Mouse (Mus musculus) heart, embryonic 10.5 days (tissue): Measurements from ENCODE around the gene Atxn7l2. TPM values are rescaled to one million over a fixed set of nuclear protein-coding genes. Genes with fewer than 3 reads are reported as not detected.
"Not testable (repeated sequence)": the region's sequence is repeated elsewhere in the genome, so short reads cannot be mapped to it uniquely, and the experiment has no call there.

ENCODE experiments used
- DNase-seq: peaks from one replicate; pipeline ENCODE4 v3.0.0-alpha.2; 2017; ENCODE audit warnings: low spot score
- H3K27ac ChIP-seq: fragments of 300-500 bp; sonication (generic); 2 replicates; pipeline ENCODE4 v1.5.1; 2016; ENCODE audit warnings: mild to moderate bottlenecking
- H3K27me3 ChIP-seq: fragments of 300-500 bp; sonication (generic); 2 replicates; pipeline ENCODE4 v1.6.1; 2016; ENCODE audit warnings: mild to moderate bottlenecking; ENCODE audit not compliant: poor library complexity, insufficient read depth, severe bottlenecking
- H3K36me3 ChIP-seq: fragments of 300-500 bp; sonication (generic); 2 replicates; pipeline ENCODE4 v1.6.1; 2016; ENCODE audit warnings: mild to moderate bottlenecking, moderate library complexity
- H3K4me1 ChIP-seq: fragments of 300-500 bp; sonication (generic); 2 replicates; pipeline ENCODE4 v1.6.1; 2016; ENCODE audit warnings: mild to moderate bottlenecking
- H3K4me3 ChIP-seq: fragments of 300-500 bp; sonication (generic); 2 replicates; pipeline ENCODE4 v1.5.1; 2016; ENCODE audit warnings: mild to moderate bottlenecking, moderate library complexity
- H3K9me3 ChIP-seq: fragments of 300-500 bp; sonication (generic); 2 replicates; pipeline ENCODE4 v1.6.1; 2016; ENCODE audit warnings: mild to moderate bottlenecking, moderate library complexity
- WGBS: fragments of 180-500 bp; shearing (Covaris S2); methylation state at CpG from one replicate; pipeline ENCODE4 v1.1.7; 2016; 5-methylcytosine and 5-hydroxymethylcytosine counted together
- polyA plus RNA-seq: library from polyadenylated mRNA; unstranded; fragments of >200 nt; fragmentation: Nextera tagmentation; extraction: Ambion mirVana; gene quantifications from 2 replicates; pipeline ENCODE4 v1.2.1, GENCODE M21; 2016

Gene Atxn7l2
- polyA plus RNA-seq: 9.2 and 11.7 TPM in 2 replicates

GRCm38 (mm10) chr3:108210771-108211139, at the start of gene Atxn7l2:
TSS of gene Atxn7l2 (minus strand) at chr3:108210934.
- WGBS: under 1% methylated on average over 14 of the region's 14 CpGs
- H3K4me1 ChIP-seq: peaks cover 26% of the 10 kb centered on the region
- no peaks in the 10 kb centered on the region for H3K9me3 ChIP-seq
- peak within 1 kb of the TSS; percentile 97 for H3K27ac ChIP-seq
- peak within 1 kb of the TSS; percentile 77 for H3K4me3 ChIP-seq
- H3K27me3 ChIP-seq: 0 out of 2 replicates have a peak, but pooled peaks cover 14% of the 10 kb centered on the region
- H3K36me3 ChIP-seq: peaks cover 27% of the 10 kb centered on the region
- peak; percentile 90 for DNase-seq

- Histone ChIP-seq H3K27me3 (no peaks in the 10 kb centered on the region), H3K4me1 (peaks cover 17% of the 10 kb centered on the region), H3K4me3 (no peak overlapping the region), H3K36me3 (peaks cover 22% of the 10 kb centered on the region), H3K9me3 (no peaks in the 10 kb centered on the region), H3K27ac (no peak overlapping the region)
- WGBS: 65% methylated on average over 3 of the region's 3 CpGs
- DNase-seq: no peak
Measured at GRCm38 (mm10) chr3:108259319-108259718, 48.6 kb upstream of the Atxn7l2 start.

- WGBS: 64% methylated on average over 3 of the region's 3 CpGs
- Histone ChIP-seq H3K9me3 (no peaks in the 10 kb centered on the region), H3K27me3 (no peaks in the 10 kb centered on the region), H3K27ac (peak overlapping the region; percentile 90), H3K4me3 (peak overlapping the region; percentile 99), H3K36me3 (peaks cover 15% of the 10 kb centered on the region), H3K4me1 (peaks cover 17% of the 10 kb centered on the region)
- no peak for DNase-seq
Measured at GRCm38 (mm10) chr3:108257831-108258500, 47.2 kb upstream of the Atxn7l2 start.

GRCm38 (mm10) chr3:108256719-108257637, 46.2 kb upstream of the Atxn7l2 start, which contains the start of gene Psma5:
TSS of gene Psma5 (plus strand) at chr3:108256926.
- peak; percentile 99 for DNase-seq
- WGBS: under 1% methylated on average over 79 of the region's 79 CpGs
- Histone ChIP-seq H3K4me3 (peak within 1 kb of the TSS; percentile 99), H3K27me3 (no peaks in the 10 kb centered on the region), H3K36me3 (peaks cover 9% of the 10 kb centered on the region), H3K27ac (peak within 1 kb of the TSS; percentile 90), H3K9me3 (no peaks in the 10 kb centered on the region), H3K4me1 (peaks cover 17% of the 10 kb centered on the region)

DNA sequence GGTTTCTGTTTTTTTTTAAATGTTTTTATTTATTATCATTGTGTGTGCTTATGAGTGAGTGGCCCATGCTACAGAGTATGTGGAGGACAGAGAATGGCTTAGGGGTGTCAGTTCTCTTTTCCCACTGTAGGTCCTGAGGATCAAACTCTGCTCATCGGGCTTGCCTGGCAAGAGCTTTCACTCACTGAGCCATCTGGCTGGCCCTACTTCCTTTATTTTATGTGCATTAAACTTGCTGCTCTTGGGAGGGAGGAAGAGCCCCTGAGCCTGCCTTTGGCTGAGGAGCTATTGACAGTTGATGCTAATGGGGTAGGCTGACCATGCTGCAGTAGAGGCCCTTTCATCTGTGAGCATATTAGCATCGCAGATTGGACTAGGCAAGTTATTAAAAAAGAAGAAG, 36.1 kb upstream of the Atxn7l2 start:
- Histone ChIP-seq H3K27me3 (no peaks in the 10 kb centered on the region), H3K4me1 (no peaks in the 10 kb centered on the region), H3K36me3 (no peaks in the 10 kb centered on the region), H3K9me3 (no peaks in the 10 kb centered on the region), H3K27ac (no peak overlapping the region), H3K4me3 (no peak overlapping the region)
- no peak for DNase-seq
- 86% methylated on average over 2 of the region's 2 CpGs for WGBS

DNA sequence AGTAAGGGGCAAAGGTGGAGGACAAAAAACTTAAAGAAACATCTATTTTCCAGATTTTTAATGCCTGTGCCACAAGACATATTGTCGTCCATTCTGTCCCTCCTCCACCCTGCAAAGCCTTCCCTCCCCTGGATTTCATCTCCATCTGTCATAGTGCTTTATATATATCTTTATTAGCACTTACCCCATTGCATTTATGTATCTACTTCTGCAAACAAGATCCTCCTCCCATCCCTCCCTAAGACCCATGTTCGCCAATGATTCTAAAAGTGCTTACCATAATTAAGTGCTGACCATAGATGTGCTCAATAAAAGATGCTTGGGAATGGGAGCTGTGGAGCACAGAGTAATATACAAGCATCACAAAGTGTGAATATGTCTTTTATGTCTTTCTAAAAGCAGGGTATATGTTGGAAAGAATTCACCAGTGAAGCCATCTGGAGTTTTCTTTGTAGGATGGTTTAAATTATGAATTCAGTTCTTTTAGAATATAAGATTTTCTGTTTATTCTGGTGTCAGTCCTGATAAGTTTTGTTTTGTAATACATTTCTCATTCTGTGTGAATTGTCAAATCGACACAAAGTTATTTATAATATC, 30.6 kb upstream of the Atxn7l2 start:
- 83% methylated on average over 3 of the region's 3 CpGs for WGBS
- DNase-seq: no peak
- H3K27me3 ChIP-seq: no peaks in the 10 kb centered on the region
- no peak overlapping the region for H3K4me3 ChIP-seq
- H3K9me3 ChIP-seq: no peaks in the 10 kb centered on the region
- H3K36me3 ChIP-seq: no peaks in the 10 kb centered on the region
- no peak overlapping the region for H3K27ac ChIP-seq
- H3K4me1 ChIP-seq: no peaks in the 10 kb centered on the region

GRCm38 (mm10) chr3:108237474-108238102, 26.9 kb upstream of the Atxn7l2 start:
- not testable (repeated sequence) for H3K27me3 ChIP-seq, H3K9me3 ChIP-seq, H3K27ac ChIP-seq, H3K36me3 ChIP-seq, DNase-seq, H3K4me1 ChIP-seq, H3K4me3 ChIP-seq
- 76% methylated on average over 4 of the region's 4 CpGs for WGBS

GRCm38 (mm10) chr3:108231646-108232045, 20.9 kb upstream of the Atxn7l2 start:
- Histone ChIP-seq H3K36me3 (no peaks in the 10 kb centered on the region), H3K9me3 (no peaks in the 10 kb centered on the region), H3K27ac (no peak overlapping the region), H3K4me3 (no peak overlapping the region), H3K4me1 (peaks cover 9% of the 10 kb centered on the region), H3K27me3 (peaks cover 20% of the 10 kb centered on the region)
- no peak for DNase-seq
- WGBS: 77% methylated on average over 4 of the region's 4 CpGs

GRCm38 (mm10) chr3:108227521-108227920, 16.8 kb upstream of the Atxn7l2 start:
- DNase-seq: no peak
- no peak overlapping the region for H3K4me3 ChIP-seq
- 75% methylated on average over 2 of the region's 2 CpGs for WGBS
- H3K27me3 ChIP-seq: peaks cover 60% of the 10 kb centered on the region
- no peaks in the 10 kb centered on the region for H3K36me3 ChIP-seq
- H3K9me3 ChIP-seq: no peaks in the 10 kb centered on the region
- H3K27ac ChIP-seq: no peak overlapping the region
- peaks cover 20% of the 10 kb centered on the region for H3K4me1 ChIP-seq

- Histone ChIP-seq H3K27me3 (peaks cover 67% of the 10 kb centered on the region), H3K36me3 (no peaks in the 10 kb centered on the region), H3K9me3 (no peaks in the 10 kb centered on the region), H3K27ac (peak within 1 kb of the TSS; percentile 36), H3K4me1 (peaks cover 17% of the 10 kb centered on the region), H3K4me3 (peak within 1 kb of the TSS; percentile 53)
- DNase-seq: no peak
- 5% methylated on average over 44 of the region's 44 CpGs for WGBS
Measured at GRCm38 (mm10) chr3:108226558-108227350, 16.0 kb upstream of the Atxn7l2 start, which contains the start of gene Sypl2. TSS of gene Sypl2 (minus strand) at chr3:108226648.

- Histone ChIP-seq H3K27me3 (peaks cover 75% of the 10 kb centered on the region), H3K4me3 (peak overlapping the region; percentile 53), H3K9me3 (no peaks in the 10 kb centered on the region), H3K36me3 (no peaks in the 10 kb centered on the region), H3K27ac (peak overlapping the region; percentile 36), H3K4me1 (peaks cover 17% of the 10 kb centered on the region)
- WGBS: 3% methylated on average over 66 of the region's 67 CpGs
- DNase-seq: no peak
Measured at GRCm38 (mm10) chr3:108225711-108226557, 15.2 kb upstream of the Atxn7l2 start.
